Comparison of ENCODE assay signal across 17 mouse cellular contexts in genomic region chr7:28255476-28255875, GRCm38 (mm10). TPM values are rescaled to one million over a fixed set of nuclear protein-coding genes. Genes with fewer than 3 reads are reported as not detected.
DNase-seq lines count a peak whose midpoint lies in the region; ATAC-seq and TF ChIP-seq lines count a peak whose summit lies in the region.
"Had no signal": no experiment of that assay in that cellular context is flagged by ENCODE, and none has a peak within 500 bp of the region (broad histone marks: within the 10 kb centered on the region; RNA-seq: fewer than 3 reads in every experiment).

No protein-coding gene starts in this region.

- peak; percentile 41 for TF ChIP-seq CTCF in kidney, adult 2 months (conservative IDR thresholded peaks at IDR 0.05; ENCODE audit: insufficient read depth, insufficient read length, low read depth, low read length)
- TF ChIP-seq CTCF in stomach, postnatal 0 days (IDR thresholded peaks at IDR 0.05; ENCODE audit: low read depth) = peak; percentile 50

- no peaks in the 10 kb centered on the region for H3K4me1 ChIP-seq in kidney, adult 2 months (ENCODE audit: control insufficient read depth, insufficient read depth, low read length)
- H3K4me1 ChIP-seq in stomach, postnatal 0 days (replicated peaks; ENCODE audit: control insufficient read depth, insufficient read depth) = no peaks in the 10 kb centered on the region
- H3K4me1 ChIP-seq: embryonic facial prominence, embryonic 10.5 days; forebrain, embryonic 12.5 days; liver, embryonic 13.5 days; megakaryocyte, embryonic 14.5 days had no signal

- no peak overlapping the region for H3K4me2 ChIP-seq in stomach, postnatal 0 days (replicated peaks; ENCODE audit: low read depth)
- H3K4me2 ChIP-seq: forebrain, embryonic 12.5 days; liver, embryonic 13.5 days had no signal

- no peak for ATAC-seq in stomach, postnatal 0 days (ENCODE audit: low FRiP score, low TSS enrichment)

- no peak overlapping the region for H3K4me3 ChIP-seq in kidney, adult 2 months (ENCODE audit: insufficient read depth, low read depth, low read length)
- H3K4me3 ChIP-seq in stomach, postnatal 0 days (ENCODE audit: low read depth, low read length) = no peak overlapping the region
- H3K4me3 ChIP-seq: embryonic facial prominence, embryonic 10.5 days; forebrain, embryonic 12.5 days; liver, embryonic 13.5 days; megakaryocyte, embryonic 14.5 days had no signal

- TF ChIP-seq EP300 in stomach, postnatal 0 days (optimal IDR thresholded peaks at IDR 0.05) = no peak

- H3K27ac ChIP-seq in kidney, adult 2 months (ENCODE audit: insufficient read depth, low read depth, low read length) = no peak overlapping the region
- H3K27ac ChIP-seq in stomach, postnatal 0 days (replicated peaks) = no peak overlapping the region
- H3K27ac ChIP-seq: embryonic facial prominence, embryonic 10.5 days; forebrain, embryonic 12.5 days; liver, embryonic 13.5 days had no signal

- no peaks in the 10 kb centered on the region for H3K27me3 ChIP-seq in kidney, adult 2 months (replicated peaks; ENCODE audit: control insufficient read depth, insufficient read depth, low read length)
- H3K27me3 ChIP-seq in stomach, postnatal 0 days (ENCODE audit: control insufficient read depth, insufficient read depth, low read length) = no peaks in the 10 kb centered on the region
- H3K27me3 ChIP-seq: forebrain, embryonic 12.5 days; liver, embryonic 13.5 days; megakaryocyte, embryonic 14.5 days had no signal

- DNase-seq in kidney, adult 2 months = no peak
- no peak for DNase-seq in kidney, adult 8-10 months
- peak; percentile 47 for DNase-seq in thymus, postnatal 4 days
- no peak for DNase-seq in thymus, adult 18-20 months
- DNase-seq in R1 (ENCODE audit: low read depth, low spot score) = peak; percentile 86
- no peak for DNase-seq in stomach, postnatal 0 days (ENCODE audit: low spot score)
- DNase-seq in spleen, adult 18-20 months = no peak
- DNase-seq in T-cell, adult 2 months (ENCODE audit: low spot score) = no peak
- DNase-seq: gastrocnemius, postnatal 36 days; heart, postnatal 14 days; layer of hippocampus, postnatal 36 days; liver, embryonic 13.5 days; right cerebral cortex, adult 18-20 months had no signal

- 85% methylated on average over 6 of the region's 6 CpGs for WGBS in kidney, adult 2 months
- WGBS in stomach, postnatal 0 days = 82% methylated on average over 6 of the region's 6 CpGs

- H3K9me3 ChIP-seq in stomach, postnatal 0 days (ENCODE audit: control insufficient read depth, low read length) = no peaks in the 10 kb centered on the region

- no peaks in the 10 kb centered on the region for H3K36me3 ChIP-seq in kidney, adult 2 months (ENCODE audit: control insufficient read depth, insufficient read depth, low read length)
- H3K36me3 ChIP-seq in stomach, postnatal 0 days (ENCODE audit: control insufficient read depth, insufficient read depth, low read length) = no peaks in the 10 kb centered on the region
- H3K36me3 ChIP-seq: embryonic facial prominence, embryonic 10.5 days; forebrain, embryonic 12.5 days; liver, embryonic 13.5 days had no signal

- no peak for TF ChIP-seq POLR2A in kidney, adult 2 months (IDR thresholded peaks at IDR 0.05; ENCODE audit: low read depth, low read length)

- H3K9ac ChIP-seq in stomach, postnatal 0 days (ENCODE audit: low read length) = no peak overlapping the region
- H3K9ac ChIP-seq: forebrain, embryonic 12.5 days; liver, embryonic 13.5 days had no signal

RNA-seq across cellular contexts. Expression of gene Eid2, which starts 12.2 kb away (rescaled TPM):
- polyA plus RNA-seq in kidney, adult 2 months (2012; rRNA removed) = 5.2 and 5.7 TPM in 2 replicates
- polyA plus RNA-seq in stomach, postnatal 0 days (2015; fragmentation: Nextera tagmentation; extraction: Ambion mirVana) = 4.5 and 4.8 TPM in 2 replicates

RNA-seq across cellular contexts. Expression of gene Eid2b, which starts 22.1 kb away (rescaled TPM):
- polyA plus RNA-seq in kidney, adult 2 months (2012; rRNA removed) = 7.7 and 10.2 TPM in 2 replicates
- polyA plus RNA-seq in stomach, postnatal 0 days (2015; fragmentation: Nextera tagmentation; extraction: Ambion mirVana) = 7.2 and 7.9 TPM in 2 replicates

RNA-seq across cellular contexts. Expression of gene Selenov, which starts 35.5 kb away (rescaled TPM):
- 0.14 TPM in 1 of 2 replicates, not detected in the other for polyA plus RNA-seq in kidney, adult 2 months (2012; rRNA removed)
- 0.22 and 0.33 TPM in 2 replicates for polyA plus RNA-seq in stomach, postnatal 0 days (2015; fragmentation: Nextera tagmentation; extraction: Ambion mirVana)
- polyA plus RNA-seq: kidney, embryonic 14.5 days; liver, embryonic 13.5 days had no signal

RNA-seq across cellular contexts. Expression of gene Dll3, which starts 46.6 kb away (rescaled TPM):
- polyA plus RNA-seq in kidney, adult 2 months (2012; rRNA removed) = not detected in 2 replicates
- 0.92 and 0.96 TPM in 2 replicates for polyA plus RNA-seq in stomach, postnatal 0 days (2015; fragmentation: Nextera tagmentation; extraction: Ambion mirVana)

RNA-seq across cellular contexts. Expression of gene Timm50, which starts 56.4 kb away (rescaled TPM):
- polyA plus RNA-seq in kidney, adult 2 months (2012; rRNA removed) = 99.0 and 102 TPM in 2 replicates
- 69.4 and 69.6 TPM in 2 replicates for polyA plus RNA-seq in stomach, postnatal 0 days (2015; fragmentation: Nextera tagmentation; extraction: Ambion mirVana)

Comparison
In these comparisons a context has a peak if more than half of its experiments do, and no peak if none do; other contexts are left out.
1. DNase-seq: peak in thymus, postnatal 4 days (single experiment) and R1 (single experiment); none in kidney, adult 2 months (single experiment), kidney, adult 8-10 months (0 of 2), thymus, adult 18-20 months (0 of 2), stomach, postnatal 0 days (single experiment), spleen, adult 18-20 months (0 of 2) and T-cell, adult 2 months (single experiment).